Mouse (Mus musculus) cerebral cortex, adult 2 months (tissue): Measurements from ENCODE around the gene Arhgef3.

ENCODE experiments used
- WGBS: fragments of 180-500 bp; shearing (Covaris S2); methylation state at CpG from one replicate; pipeline ENCODE4 v1.1.7; 2018; 5-methylcytosine and 5-hydroxymethylcytosine counted together

Gene Arhgef3

GRCm38 (mm10) chr14:27192450-27192849 is 77.8 kb downstream of the Arhgef3 start:
- WGBS = 39% methylated on average over 3 of the region's 3 CpGs

DNA sequence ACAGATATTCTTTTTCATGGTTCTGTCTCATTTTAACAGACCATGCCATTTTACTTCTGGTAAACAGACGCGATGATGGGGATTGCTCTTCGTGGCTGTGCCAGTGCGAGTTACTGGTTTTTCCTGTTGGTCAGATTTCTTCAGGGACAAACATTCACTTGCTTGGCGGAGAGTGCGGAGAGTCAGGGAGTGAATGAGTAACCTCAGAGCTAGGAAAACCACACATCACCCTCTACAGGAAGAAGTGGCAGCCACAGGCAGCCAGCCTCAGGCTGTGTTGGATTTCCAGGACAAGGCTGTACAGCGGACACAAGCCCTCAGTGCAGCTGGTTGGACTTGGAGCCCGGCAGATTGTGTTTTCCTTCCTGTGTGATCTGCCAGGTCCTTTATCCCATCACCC is 82.3 kb downstream of the Arhgef3 start:
- WGBS = 91% methylated on average over 8 of the region's 8 CpGs

DNA sequence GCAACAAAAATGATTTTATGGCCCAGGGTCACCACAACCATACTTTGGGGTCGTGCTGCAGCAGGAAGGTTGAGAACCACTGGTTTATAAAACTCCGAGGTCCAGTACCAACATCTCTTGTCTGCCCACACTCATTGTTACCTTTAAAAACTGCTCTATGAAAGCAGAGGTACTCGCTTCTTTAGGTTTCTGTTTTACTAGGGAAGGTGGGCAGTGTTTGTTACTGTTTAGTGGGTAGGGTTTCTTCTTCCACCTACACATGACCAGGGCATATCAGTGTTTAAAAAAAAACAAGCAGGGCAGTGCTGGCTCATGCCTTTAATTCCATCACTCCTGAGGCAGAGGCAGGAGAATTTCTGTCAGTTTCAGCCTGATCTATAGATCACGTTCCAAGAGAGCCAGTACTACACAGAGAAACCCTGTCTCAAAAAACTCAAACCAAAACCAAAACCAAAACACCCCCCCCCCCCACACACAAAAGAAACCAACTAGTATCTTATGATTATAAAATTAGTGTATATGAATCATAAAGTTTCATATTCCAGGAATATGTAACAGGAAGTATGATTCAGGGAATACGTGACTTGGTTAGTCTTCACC is 83.9 kb downstream of the Arhgef3 start:
- 85% methylated on average over 5 of the region's 5 CpGs for WGBS

DNA sequence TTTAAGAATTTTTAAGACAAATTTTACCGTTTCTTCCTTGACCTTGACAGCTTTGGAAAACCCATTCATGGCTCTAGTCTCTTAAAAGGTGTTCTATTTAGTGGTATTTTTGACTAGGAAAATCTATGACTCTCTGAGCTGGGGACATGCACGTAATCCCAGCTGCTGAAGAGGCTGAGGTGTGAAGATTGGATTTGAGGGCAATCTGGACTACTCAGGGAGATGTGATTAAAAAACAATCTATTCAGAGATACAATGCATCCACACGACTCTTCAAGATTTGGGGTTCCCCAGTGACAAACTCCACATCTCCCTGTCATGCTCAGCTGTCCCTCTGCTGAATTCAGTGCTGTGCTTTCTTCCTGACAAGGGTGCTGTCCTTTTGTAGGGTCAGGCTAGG is 84.4 kb downstream of the Arhgef3 start:
- 53% methylated on average over 3 of the region's 3 CpGs for WGBS

GRCm38 (mm10) chr14:27199870-27200269 is 85.2 kb downstream of the Arhgef3 start:
- 98% methylated on average over 11 of the region's 11 CpGs for WGBS

DNA sequence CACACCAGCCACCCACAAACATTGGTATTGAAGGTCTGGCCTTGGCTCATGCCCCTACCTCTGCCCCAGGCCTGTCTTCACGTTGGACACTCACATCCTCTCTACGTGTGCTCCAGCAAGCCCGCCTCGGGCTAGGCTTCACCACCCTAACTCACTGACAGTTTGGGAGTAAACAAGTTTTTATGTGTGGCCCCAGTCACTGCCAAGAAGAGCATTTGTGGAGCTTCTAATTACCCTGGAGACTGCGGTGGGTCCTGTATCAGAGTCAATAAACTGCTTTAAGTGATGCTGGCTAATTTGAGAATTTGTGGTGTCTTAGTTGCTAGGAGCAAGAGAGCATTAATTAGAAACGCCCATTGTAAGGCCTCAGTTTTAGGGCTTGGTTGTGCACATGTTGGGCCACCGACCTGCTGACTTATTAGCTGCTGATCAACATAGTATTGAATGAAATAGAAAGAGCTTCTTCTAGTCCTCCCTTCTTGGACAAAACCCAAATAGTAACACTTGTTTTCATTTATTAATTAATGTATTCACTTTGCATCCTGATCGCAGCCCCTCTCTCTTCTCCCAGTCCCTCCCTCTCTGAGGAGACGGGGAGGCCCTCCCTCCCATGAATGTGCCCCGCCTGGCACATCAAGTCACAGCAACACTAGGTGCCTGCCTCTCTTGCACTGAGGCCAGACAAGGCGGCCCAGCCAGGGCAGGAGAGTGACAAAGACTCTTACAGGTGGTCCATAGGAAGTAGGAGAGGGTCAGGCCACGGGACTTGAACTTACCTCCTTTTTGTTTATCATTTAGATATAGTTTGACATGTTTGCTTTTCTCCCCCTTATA is 86.3 kb downstream of the Arhgef3 start:
- WGBS = 81% methylated on average over 12 of the region's 12 CpGs

- WGBS = 83% methylated on average over 5 of the region's 5 CpGs
Observed at GRCm38 (mm10) chr14:27201824-27202223, 87.1 kb downstream of the Arhgef3 start.

DNA sequence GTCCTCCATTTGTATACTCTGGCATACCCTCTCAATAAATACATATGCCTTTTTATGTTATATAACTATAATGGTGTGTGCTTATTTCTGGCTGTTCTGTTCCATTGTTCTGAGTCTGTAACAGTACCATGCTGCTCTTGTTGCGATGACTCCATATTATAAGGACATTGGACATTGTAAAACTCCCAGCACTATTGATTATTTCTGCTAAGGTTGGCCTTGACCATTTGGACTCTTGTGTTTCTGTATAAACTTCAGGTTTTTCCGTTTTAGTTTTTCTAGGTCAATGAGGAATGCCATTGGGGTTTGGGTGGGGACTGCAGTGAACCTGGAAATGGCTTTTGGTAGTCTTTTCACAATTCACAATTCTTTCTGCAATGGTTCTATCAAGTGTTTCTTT is 90.0 kb downstream of the Arhgef3 start:
- 93% methylated on average over 2 of the region's 2 CpGs for WGBS

DNA sequence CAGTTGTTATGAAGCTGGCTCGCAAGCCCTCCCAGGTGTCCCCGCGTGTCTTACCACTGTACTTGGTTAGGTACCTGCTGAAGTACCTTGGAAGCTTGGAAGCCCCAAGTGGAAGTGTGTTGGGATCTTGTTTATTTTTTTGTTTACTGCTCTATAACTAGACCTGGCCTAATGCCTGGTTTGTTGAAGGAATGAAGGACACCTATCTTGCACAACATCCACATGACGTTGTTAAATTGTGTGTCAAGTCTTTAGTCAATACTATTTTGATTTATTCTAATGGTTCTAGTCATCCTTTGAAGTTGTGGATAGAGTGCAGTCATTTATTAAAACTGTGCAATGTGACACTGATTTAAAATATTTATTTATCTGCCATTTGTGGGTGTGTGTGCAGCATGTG is 94.8 kb downstream of the Arhgef3 start:
- 95% methylated on average over 4 of the region's 4 CpGs for WGBS

- WGBS = 63% methylated on average over 9 of the region's 9 CpGs
Observed at GRCm38 (mm10) chr14:27210801-27211200, 96.1 kb downstream of the Arhgef3 start.

- 97% methylated on average over 2 of the region's 2 CpGs for WGBS
Observed at GRCm38 (mm10) chr14:27211743-27212445, 97.2 kb downstream of the Arhgef3 start.

GRCm38 (mm10) chr14:27214232-27214631 is 99.5 kb downstream of the Arhgef3 start:
- WGBS = 75% methylated on average over 2 of the region's 2 CpGs

GRCm38 (mm10) chr14:27219668-27220067 is 105.0 kb downstream of the Arhgef3 start:
- 57% methylated on average over 7 of the region's 7 CpGs for WGBS

- WGBS = 87% methylated on average over 12 of the region's 12 CpGs
Observed at GRCm38 (mm10) chr14:27220297-27220696, 105.6 kb downstream of the Arhgef3 start.

- 95% methylated on average over 7 of the region's 7 CpGs for WGBS
Observed at GRCm38 (mm10) chr14:27224636-27225035, 109.9 kb downstream of the Arhgef3 start.

DNA sequence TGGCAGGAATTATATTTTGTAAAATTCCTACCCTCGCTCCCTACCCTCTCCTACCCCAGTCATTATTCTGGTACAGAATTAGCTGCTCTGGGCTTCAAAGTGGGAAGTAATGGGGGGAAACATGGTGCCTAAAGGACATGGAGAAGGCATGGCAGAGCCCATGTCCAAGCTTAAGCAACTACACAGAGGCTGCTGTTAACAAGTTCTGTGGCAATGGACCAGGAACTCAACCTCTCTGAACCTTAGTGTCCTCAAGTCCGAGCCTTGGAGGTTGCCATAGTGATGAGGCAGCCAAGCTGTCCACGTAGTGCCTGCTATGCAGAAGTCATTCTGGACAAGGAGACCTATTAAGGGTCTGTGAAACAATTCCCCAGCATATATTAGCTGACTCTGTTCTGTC is 111.6 kb downstream of the Arhgef3 start:
- 79% methylated on average over 3 of the region's 3 CpGs for WGBS

- 45% methylated on average over 2 of the region's 2 CpGs for WGBS
Observed at GRCm38 (mm10) chr14:27228288-27228687, 113.6 kb downstream of the Arhgef3 start.

- 39% methylated on average over 5 of the region's 5 CpGs for WGBS
Observed at GRCm38 (mm10) chr14:27228941-27229371, 114.3 kb downstream of the Arhgef3 start.

GRCm38 (mm10) chr14:27229441-27230147 is 114.9 kb downstream of the Arhgef3 start:
- 75% methylated on average over 16 of the region's 16 CpGs for WGBS

- WGBS = 61% methylated on average over 18 of the region's 18 CpGs
Observed at GRCm38 (mm10) chr14:27230262-27231022, 115.7 kb downstream of the Arhgef3 start.

GRCm38 (mm10) chr14:27231506-27231905 is 116.8 kb downstream of the Arhgef3 start:
- WGBS = 89% methylated on average over 8 of the region's 8 CpGs
